In genomic region chr14:109958008-109958407, GRCm38 (mm10) we compare ENCODE assay signal across 31 mouse cellular contexts.
DNase-seq lines count a peak whose midpoint lies in the region; ATAC-seq lines count a peak whose summit lies in the region.
"Had no signal": no experiment of that assay in that cellular context is flagged by ENCODE, and none has a peak within 500 bp of the region (broad histone marks: within the 10 kb centered on the region; RNA-seq: fewer than 3 reads in every experiment).

No protein-coding gene starts in this region.

- peak; percentile 55; the same call in 1 of the 2 replicates for ATAC-seq in forebrain, embryonic 13.5 days
- no peak for ATAC-seq in forebrain, embryonic 12.5 days (ENCODE audit: low FRiP score)
- no peak for ATAC-seq in intestine, embryonic 16.5 days
- ATAC-seq: activated CD4-positive, CD25-positive, alpha-beta regulatory T cell, adult 4 months; midbrain, embryonic 13.5 days had no signal

- H3K4me3 ChIP-seq in forebrain, embryonic 13.5 days, result no peak overlapping the region
- H3K4me3 ChIP-seq in forebrain, embryonic 12.5 days (replicated peaks), result no peak overlapping the region
- H3K4me3 ChIP-seq in intestine, embryonic 16.5 days (ENCODE audit: low read length), result no peak overlapping the region
- H3K4me3 ChIP-seq: heart, adult 2 months; heart, embryonic 12.5 days; limb, embryonic 10.5 days; limb, embryonic 15.5 days; liver, embryonic 13.5 days; midbrain, embryonic 13.5 days; myocyte; neural tube, embryonic 13.5 days had no signal

- intact Hi-C loops in heart, postnatal 14 days (cut with DNase I), result no loop called here

- 69% methylated on average over 3 of the region's 3 CpGs for WGBS in forebrain, embryonic 13.5 days
- WGBS in forebrain, embryonic 12.5 days, result 74% methylated on average over 3 of the region's 3 CpGs
- 57% methylated on average over 3 of the region's 3 CpGs for WGBS in intestine, embryonic 16.5 days

- no peaks in the 10 kb centered on the region for H3K4me1 ChIP-seq in forebrain, embryonic 13.5 days
- H3K4me1 ChIP-seq in forebrain, embryonic 12.5 days, result no peaks in the 10 kb centered on the region
- H3K4me1 ChIP-seq in intestine, embryonic 16.5 days (ENCODE audit: control insufficient read depth, insufficient read depth, low read length), result no peaks in the 10 kb centered on the region
- H3K4me1 ChIP-seq: heart, embryonic 12.5 days; limb, embryonic 10.5 days; limb, embryonic 15.5 days; liver, embryonic 13.5 days; midbrain, embryonic 13.5 days; neural tube, embryonic 13.5 days had no signal

- H3K27ac ChIP-seq in forebrain, embryonic 13.5 days, result no peak overlapping the region
- H3K27ac ChIP-seq in forebrain, embryonic 12.5 days, result no peak overlapping the region
- no peak overlapping the region for H3K27ac ChIP-seq in intestine, embryonic 16.5 days (ENCODE audit: low read length)
- H3K27ac ChIP-seq: heart, adult 2 months; hindbrain, embryonic 14.5 days; limb, embryonic 10.5 days; limb, embryonic 15.5 days; liver, embryonic 13.5 days; macrophage; midbrain, embryonic 13.5 days; neural tube, embryonic 13.5 days had no signal

- no peaks in the 10 kb centered on the region for H3K36me3 ChIP-seq in forebrain, embryonic 13.5 days (ENCODE audit: poor library complexity, severe bottlenecking)
- no peaks in the 10 kb centered on the region for H3K36me3 ChIP-seq in forebrain, embryonic 12.5 days (replicated peaks)
- H3K36me3 ChIP-seq in intestine, embryonic 16.5 days (ENCODE audit: control insufficient read depth, insufficient read depth, low read length), result no peaks in the 10 kb centered on the region
- H3K36me3 ChIP-seq: heart, embryonic 12.5 days; limb, embryonic 10.5 days; limb, embryonic 15.5 days; liver, embryonic 13.5 days; midbrain, embryonic 13.5 days; neural tube, embryonic 13.5 days had no signal

- H3K27me3 ChIP-seq in forebrain, embryonic 13.5 days, result no peaks in the 10 kb centered on the region
- no peaks in the 10 kb centered on the region for H3K27me3 ChIP-seq in forebrain, embryonic 12.5 days
- H3K27me3 ChIP-seq in intestine, embryonic 16.5 days (replicated peaks; ENCODE audit: control insufficient read depth, insufficient read depth, low read length), result no peaks in the 10 kb centered on the region
- H3K27me3 ChIP-seq: CH12.LX; heart, embryonic 12.5 days; limb, embryonic 15.5 days; liver, embryonic 13.5 days; midbrain, embryonic 13.5 days; neural tube, embryonic 13.5 days had no signal

- H3K4me2 ChIP-seq in forebrain, embryonic 13.5 days, result no peak overlapping the region
- H3K4me2 ChIP-seq in forebrain, embryonic 12.5 days, result no peak overlapping the region
- H3K4me2 ChIP-seq in intestine, embryonic 16.5 days (ENCODE audit: low read depth, low read length), result no peak overlapping the region
- H3K4me2 ChIP-seq: heart, embryonic 12.5 days; hindbrain, embryonic 14.5 days; limb, embryonic 15.5 days; liver, embryonic 13.5 days; midbrain, embryonic 13.5 days; neural tube, embryonic 13.5 days had no signal

- peak; percentile 9 to 55 for DNase-seq in layer of hippocampus, adult 18-20 months (ENCODE audit: low spot score in 2 of 2)
- no peak for DNase-seq in layer of hippocampus, postnatal 10 days (ENCODE audit: low spot score in 2 of 2)
- DNase-seq in brain, adult 2 months (ENCODE audit: low read depth, low spot score), result peak; percentile 47
- peak; percentile 38 for DNase-seq in layer of hippocampus, adult 9-11 months
- DNase-seq in heart, postnatal 14 days, result no peak
- DNase-seq: adrenal gland, adult 2 months; adrenal gland, postnatal 36 days; cerebellum, adult 8-10 months; cerebellum, postnatal 36 days; heart, adult 2 months; kidney, adult 2 months; kidney, postnatal 36 days; liver, embryonic 13.5 days; lung, adult 2 months; lung, postnatal 10 days; spleen, adult 18-20 months; thymus, adult 18-20 months; thymus, postnatal 25 days had no signal

- H3K9ac ChIP-seq in forebrain, embryonic 13.5 days, result no peak overlapping the region
- H3K9ac ChIP-seq in forebrain, embryonic 12.5 days, result no peak overlapping the region
- H3K9ac ChIP-seq in intestine, embryonic 16.5 days (ENCODE audit: low read depth, low read length), result no peak overlapping the region
- H3K9ac ChIP-seq: heart, embryonic 12.5 days; hindbrain, embryonic 14.5 days; limb, embryonic 15.5 days; liver, embryonic 13.5 days; midbrain, embryonic 13.5 days; neural tube, embryonic 13.5 days had no signal

- no peaks in the 10 kb centered on the region for H3K9me3 ChIP-seq in forebrain, embryonic 13.5 days (replicated peaks)
- H3K9me3 ChIP-seq in forebrain, embryonic 12.5 days, result no peaks in the 10 kb centered on the region
- H3K9me3 ChIP-seq in intestine, embryonic 16.5 days (ENCODE audit: control insufficient read depth, low read length), result no peaks in the 10 kb centered on the region
- H3K9me3 ChIP-seq: heart, embryonic 12.5 days; limb, embryonic 10.5 days; limb, embryonic 15.5 days; liver, embryonic 13.5 days; midbrain, embryonic 13.5 days; neural tube, embryonic 13.5 days had no signal

Comparison
In these comparisons a context has a peak if more than half of its experiments do, and no peak if none do; other contexts are left out.
1. DNase-seq: peak in layer of hippocampus, adult 18-20 months (2 of 2), brain, adult 2 months (single experiment) and layer of hippocampus, adult 9-11 months (single experiment); none in layer of hippocampus, postnatal 10 days (0 of 2) and heart, postnatal 14 days (0 of 2).